Mouse (Mus musculus) heart, postnatal 0 days (tissue): ENCODE measurements around the gene Olfr566. TPM values are rescaled to one million over a fixed set of nuclear protein-coding genes. Genes with fewer than 3 reads are reported as not detected.

Experiments
- ATAC-seq: fragments of 200-750 bp; cut with Nextera tagmentation; 2 replicates; pipeline ENCODE4 v1.8.0; 2017; ENCODE audit warnings: low read depth, moderate number of reproducible peaks, moderate library complexity; ENCODE audit not compliant: insufficient read depth
- DNase-seq: peaks from one replicate; pipeline ENCODE4 v3.0.0-alpha.2; 2016; ENCODE audit warnings: low spot score
- H3K27ac ChIP-seq: fragments of 300-500 bp; sonication (generic); 2 replicates; pipeline ENCODE4 v1.5.1; 2014; ENCODE audit warnings: low read depth, mild to moderate bottlenecking
- H3K27me3 ChIP-seq: fragments of 300-500 bp; sonication (generic); 2 replicates; pipeline ENCODE4 v1.6.1; 2014; ENCODE audit warnings: low read length, mixed read lengths; ENCODE audit not compliant: control insufficient read depth, insufficient read depth
- H3K36me3 ChIP-seq: fragments of 300-500 bp; sonication (generic); replicated peaks from 2 replicates; pipeline ENCODE4 v1.6.1; 2014; ENCODE audit warnings: low read length, mixed read lengths; ENCODE audit not compliant: control insufficient read depth, insufficient read depth
- H3K4me1 ChIP-seq: fragments of 300-500 bp; sonication (generic); 2 replicates; pipeline ENCODE4 v1.6.1; 2014; ENCODE audit warnings: antibody characterized with exemption; ENCODE audit not compliant: control insufficient read depth, insufficient read depth
- H3K4me2 ChIP-seq: fragments of 300-500 bp; sonication (generic); 2 replicates; pipeline ENCODE4 v1.6.1; 2014; ENCODE audit warnings: low read depth, mild to moderate bottlenecking, low read length, moderate library complexity
- H3K4me3 ChIP-seq: fragments of 300-500 bp; sonication (generic); 2 replicates; pipeline ENCODE4 v1.5.1; 2014; ENCODE audit warnings: low read depth, low read length
- H3K9ac ChIP-seq: fragments of 300-500 bp; sonication (generic); replicated peaks from 2 replicates; pipeline ENCODE4 v1.6.1; 2014; ENCODE audit warnings: low read depth, low read length, mixed read lengths
- H3K9me3 ChIP-seq: fragments of 300-500 bp; sonication (generic); replicated peaks from 2 replicates; pipeline ENCODE4 v1.6.1; 2016; ENCODE audit warnings: low read length; ENCODE audit not compliant: control insufficient read depth
- CTCF ChIP-seq: IDR thresholded peaks from 2 replicates; pipeline ENCODE4 v1.5.1; 2016; ENCODE audit warnings: antibody characterized with exemption, control low read depth, low read depth
- EP300 ChIP-seq: IDR thresholded peaks from 2 replicates; pipeline ENCODE4 v1.6.1; 2016; ENCODE audit warnings: antibody characterized with exemption, low read depth
- WGBS: fragments of 180-500 bp; shearing (Covaris S2); extraction: QIAGEN DNeasy Blood & Tissue Kit; methylation state at CpG from one replicate; pipeline ENCODE4 v1.1.7; 2014; 5-methylcytosine and 5-hydroxymethylcytosine counted together
- polyA plus RNA-seq: library from polyadenylated mRNA; unstranded; fragments of >200 nt; fragmentation: Nextera tagmentation; extraction: Ambion mirVana; gene quantifications from 2 replicates; pipeline ENCODE4 v1.2.1, GENCODE M21; 2015
- total RNA-seq: library from RNA; depleted of rRNA; stranded (reverse); fragments of >200 nt; gene quantifications from 2 replicates; pipeline ENCODE4 v1.2.3, GENCODE M21; 2014; ENCODE audit warnings: low replicate concordance; rRNA removed

Olfr566 gene
- not detected in 2 replicates for total RNA-seq
- polyA plus RNA-seq, result not detected in 2 replicates

DNA sequence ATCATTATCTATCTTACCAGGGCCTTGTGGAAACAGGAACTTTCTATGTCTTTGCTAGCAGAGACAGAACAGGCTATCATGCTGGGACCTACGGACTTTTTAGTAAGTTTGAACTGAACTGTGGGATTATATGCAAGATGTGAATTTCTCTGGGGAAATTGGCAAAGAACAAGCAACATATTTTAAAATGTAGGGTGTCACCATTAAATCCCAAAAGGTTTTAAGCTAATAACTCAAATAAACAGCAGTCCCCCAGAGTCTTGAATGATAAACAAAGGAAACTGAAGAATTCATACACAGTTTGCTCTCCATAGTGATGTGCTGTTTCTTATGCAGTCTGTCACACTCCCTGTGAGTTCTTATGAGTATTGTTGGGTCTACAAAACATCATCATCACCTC, at the start of gene Olfr566:
TSS of gene Olfr566 (minus strand) at position 101 of the 400 bp plus-strand sequence.
- TF ChIP-seq EP300 (no peak), CTCF (no peak)
- Histone ChIP-seq H3K36me3 (no peaks in the 10 kb centered on the region), H3K27me3 (no peaks in the 10 kb centered on the region), H3K4me3 (no peak within 1 kb of the TSS), H3K9me3 (no peaks in the 10 kb centered on the region), H3K4me1 (no peaks in the 10 kb centered on the region), H3K9ac (no peak within 1 kb of the TSS), H3K4me2 (no peak within 1 kb of the TSS), H3K27ac (no peak within 1 kb of the TSS)
- DNase-seq (no peak), ATAC-seq (no peak)
- 71% methylated on average over 1 of the region's 1 CpGs for WGBS

DNA sequence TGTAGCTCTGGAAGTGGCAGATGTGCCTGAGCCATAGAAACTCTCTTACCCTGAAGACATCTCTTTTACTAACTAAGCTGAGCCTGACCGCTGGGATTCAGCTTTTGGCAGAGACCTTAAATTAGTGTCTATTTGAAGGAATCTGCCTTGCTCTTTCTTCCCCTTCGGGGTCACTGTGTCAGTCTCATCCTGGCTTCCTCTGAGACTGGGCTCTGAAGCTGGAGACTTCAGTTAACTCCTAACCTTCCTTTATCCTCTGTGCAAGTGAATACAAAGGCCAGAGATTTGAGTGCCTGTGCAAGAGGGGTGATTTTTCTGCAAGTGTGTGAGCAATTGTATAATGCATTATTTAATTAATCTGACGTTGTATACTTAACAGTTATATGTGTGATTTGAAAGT, 32.2 kb upstream of the Olfr566 start, which contains the start of gene Olfr569:
TSS of gene Olfr569 (minus strand) at position 101 of the 400 bp plus-strand sequence.
- Histone ChIP-seq H3K9me3 (no peaks in the 10 kb centered on the region), H3K4me2 (no peak within 1 kb of the TSS), H3K9ac (no peak within 1 kb of the TSS), H3K4me3 (no peak within 1 kb of the TSS), H3K4me1 (no peaks in the 10 kb centered on the region), H3K27me3 (no peaks in the 10 kb centered on the region), H3K36me3 (no peaks in the 10 kb centered on the region), H3K27ac (no peak within 1 kb of the TSS)
- no peak for ATAC-seq
- 50% methylated on average over 3 of the region's 3 CpGs for WGBS
- TF ChIP-seq EP300 (no peak), CTCF (no peak)
- DNase-seq, result no peak

DNA sequence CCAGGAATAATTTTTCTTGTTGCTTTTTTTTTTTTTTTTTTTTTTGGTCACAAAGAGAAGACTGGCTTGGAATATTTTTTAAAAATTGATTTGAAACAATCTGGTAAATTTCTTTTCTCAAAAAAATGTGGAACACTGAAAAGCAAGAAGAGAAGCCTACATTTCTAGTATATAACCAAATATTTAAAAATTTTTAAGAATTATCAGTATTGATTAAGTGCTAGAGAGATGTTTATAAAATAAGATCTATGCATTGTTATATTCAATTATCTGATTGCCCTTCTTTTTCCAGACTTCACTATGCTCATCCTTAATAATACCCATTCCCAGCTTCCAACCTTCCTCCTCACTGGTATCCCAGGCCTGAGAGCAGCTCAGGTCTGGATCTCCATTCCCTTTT, 18.3 kb upstream of the Olfr566 start, which contains the start of gene Olfr568:
TSS of gene Olfr568 (plus strand) at position 301 of the 400 bp plus-strand sequence.
- TF ChIP-seq EP300 (no peak), CTCF (no peak)
- ATAC-seq, result no peak

DNA sequence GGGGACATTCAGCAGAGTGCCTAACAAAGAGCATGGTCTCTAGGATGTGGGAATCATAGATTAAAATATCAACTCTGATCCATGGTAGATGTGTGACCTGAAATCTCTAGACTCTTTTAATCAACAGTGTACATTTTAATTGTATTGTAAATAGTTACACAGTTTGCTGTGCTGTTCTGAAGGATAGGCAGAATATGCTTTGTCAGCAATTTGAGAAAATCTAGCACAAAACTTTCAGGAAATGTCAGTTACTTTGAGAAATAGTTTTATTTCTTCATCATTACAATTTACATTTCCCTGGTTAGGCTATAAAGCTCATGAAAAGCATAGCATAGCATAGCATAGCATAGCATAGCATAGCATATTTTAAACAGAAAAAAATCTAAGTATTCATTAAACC, 2.8 kb downstream of the Olfr566 start:
- Histone ChIP-seq H3K9ac (no peak overlapping the region), H3K4me2 (no peak overlapping the region), H3K27ac (no peak overlapping the region), H3K36me3 (no peaks in the 10 kb centered on the region), H3K4me3 (no peak overlapping the region), H3K27me3 (no peaks in the 10 kb centered on the region), H3K4me1 (no peaks in the 10 kb centered on the region), H3K9me3 (no peaks in the 10 kb centered on the region)
- DNase-seq (no peak), ATAC-seq (no peak)
- no peak for TF ChIP-seq EP300
- TF ChIP-seq CTCF, result no peak

More for the DNA sequence above, 18.3 kb upstream of the Olfr566 start, which contains the start of gene Olfr568:
- no peaks in the 10 kb centered on the region for H3K36me3 ChIP-seq
- no peak within 1 kb of the TSS for H3K27ac ChIP-seq
- no peak within 1 kb of the TSS for H3K4me3 ChIP-seq
- H3K9me3 ChIP-seq, result no peaks in the 10 kb centered on the region
- H3K4me1 ChIP-seq, result no peaks in the 10 kb centered on the region
- H3K27me3 ChIP-seq, result no peaks in the 10 kb centered on the region
- no peak within 1 kb of the TSS for H3K9ac ChIP-seq
- no peak within 1 kb of the TSS for H3K4me2 ChIP-seq
- DNase-seq, result no peak

Other genes with a start within 250 kb of the Olfr566 start
- not detected in 2 replicates for gene Olfr553, start 240.5 kb downstream of the Olfr566 start, total RNA-seq
- gene Olfr553, start 240.5 kb downstream of the Olfr566 start, polyA plus RNA-seq, result not detected in 2 replicates
- not detected in 2 replicates for gene Olfr554, start 220.3 kb downstream of the Olfr566 start, total RNA-seq
- not detected in 2 replicates for gene Olfr554, start 220.3 kb downstream of the Olfr566 start, polyA plus RNA-seq
- not detected in 2 replicates for gene Olfr555, start 199.9 kb downstream of the Olfr566 start, total RNA-seq
- gene Olfr555, start 199.9 kb downstream of the Olfr566 start, polyA plus RNA-seq, result not detected in 2 replicates
- not detected in 2 replicates for gene Olfr556, start 193.9 kb downstream of the Olfr566 start, total RNA-seq
- gene Olfr556, start 193.9 kb downstream of the Olfr566 start, polyA plus RNA-seq, result not detected in 2 replicates
- 10.0 and 22.4 TPM in 2 replicates for gene Trim68, start 171.4 kb downstream of the Olfr566 start, total RNA-seq
- gene Trim68, start 171.4 kb downstream of the Olfr566 start, polyA plus RNA-seq, result 8.3 and 8.9 TPM in 2 replicates
- gene Olfr557, start 162.9 kb downstream of the Olfr566 start, total RNA-seq, result not detected in 2 replicates
- not detected in 2 replicates for gene Olfr557, start 162.9 kb downstream of the Olfr566 start, polyA plus RNA-seq
- gene Olfr558, start 156.6 kb downstream of the Olfr566 start, total RNA-seq, result 1.2 and 1.5 TPM in 2 replicates
- gene Olfr558, start 156.6 kb downstream of the Olfr566 start, polyA plus RNA-seq, result 2.2 and 2.3 TPM in 2 replicates
- gene Olfr33, start 139.7 kb downstream of the Olfr566 start, total RNA-seq, result not detected in 2 replicates
- gene Olfr33, start 139.7 kb downstream of the Olfr566 start, polyA plus RNA-seq, result not detected in 2 replicates
- gene Olfr559, start 131.3 kb downstream of the Olfr566 start, total RNA-seq, result not detected in 2 replicates
- not detected in 2 replicates for gene Olfr559, start 131.3 kb downstream of the Olfr566 start, polyA plus RNA-seq
- not detected in 2 replicates for gene Olfr560, start 99.4 kb downstream of the Olfr566 start, total RNA-seq
- not detected in 2 replicates for gene Olfr560, start 99.4 kb downstream of the Olfr566 start, polyA plus RNA-seq
- 1.0 and 4.1 TPM in 2 replicates for gene Olfr78, start 99.3 kb downstream of the Olfr566 start, total RNA-seq
- gene Olfr78, start 99.3 kb downstream of the Olfr566 start, polyA plus RNA-seq, result 0.34 and 0.60 TPM in 2 replicates
- not detected in 2 replicates for gene Olfr561, start 87.5 kb downstream of the Olfr566 start, total RNA-seq
- gene Olfr561, start 87.5 kb downstream of the Olfr566 start, polyA plus RNA-seq, result not detected in 2 replicates
- not detected in 2 replicates for gene Olfr564, start 55.3 kb downstream of the Olfr566 start, total RNA-seq
- gene Olfr564, start 55.3 kb downstream of the Olfr566 start, polyA plus RNA-seq, result not detected in 2 replicates
- gene Olfr568, start 18.4 kb upstream of the Olfr566 start, total RNA-seq, result not detected in 2 replicates
- gene Olfr568, start 18.4 kb upstream of the Olfr566 start, polyA plus RNA-seq, result not detected in 2 replicates
- gene Olfr569, start 32.1 kb upstream of the Olfr566 start, total RNA-seq, result not detected in 2 replicates
- not detected in 2 replicates for gene Olfr569, start 32.1 kb upstream of the Olfr566 start, polyA plus RNA-seq
- gene Olfr570, start 35.8 kb upstream of the Olfr566 start, total RNA-seq, result not detected in 2 replicates
- gene Olfr570, start 35.8 kb upstream of the Olfr566 start, polyA plus RNA-seq, result not detected in 2 replicates
- not detected in 2 replicates for gene Olfr571, start 58.8 kb upstream of the Olfr566 start, total RNA-seq
- not detected in 2 replicates for gene Olfr571, start 58.8 kb upstream of the Olfr566 start, polyA plus RNA-seq
- not detected in 2 replicates for gene Olfr572, start 65.6 kb upstream of the Olfr566 start, total RNA-seq
- gene Olfr572, start 65.6 kb upstream of the Olfr566 start, polyA plus RNA-seq, result not detected in 2 replicates
- gene Olfr573-ps1, start 83.8 kb upstream of the Olfr566 start, total RNA-seq, result not detected in 2 replicates
- gene Olfr573-ps1, start 83.8 kb upstream of the Olfr566 start, polyA plus RNA-seq, result not detected in 2 replicates
- not detected in 2 replicates for gene Olfr574, start 89.7 kb upstream of the Olfr566 start, total RNA-seq
- gene Olfr574, start 89.7 kb upstream of the Olfr566 start, polyA plus RNA-seq, result not detected in 2 replicates
- not detected in 2 replicates for gene Olfr575, start 100.0 kb upstream of the Olfr566 start, total RNA-seq
- gene Olfr575, start 100.0 kb upstream of the Olfr566 start, polyA plus RNA-seq, result not detected in 2 replicates
- not detected in 2 replicates for gene Olfr576, start 103.9 kb upstream of the Olfr566 start, total RNA-seq
- not detected in 2 replicates for gene Olfr576, start 103.9 kb upstream of the Olfr566 start, polyA plus RNA-seq
- gene Olfr577, start 117.2 kb upstream of the Olfr566 start, total RNA-seq, result not detected in 2 replicates
- not detected in 2 replicates for gene Olfr577, start 117.2 kb upstream of the Olfr566 start, polyA plus RNA-seq
- gene Olfr578, start 130.6 kb upstream of the Olfr566 start, total RNA-seq, result not detected in 2 replicates
- gene Olfr578, start 130.6 kb upstream of the Olfr566 start, polyA plus RNA-seq, result not detected in 2 replicates
- not detected in 2 replicates for gene Olfr582, start 179.3 kb upstream of the Olfr566 start, total RNA-seq
- not detected in 2 replicates for gene Olfr582, start 179.3 kb upstream of the Olfr566 start, polyA plus RNA-seq
- gene Olfr583, start 192.5 kb upstream of the Olfr566 start, total RNA-seq, result not detected in 2 replicates
- gene Olfr583, start 192.5 kb upstream of the Olfr566 start, polyA plus RNA-seq, result not detected in 2 replicates
- gene Olfr584, start 223.1 kb upstream of the Olfr566 start, total RNA-seq, result not detected in 2 replicates
- gene Olfr584, start 223.1 kb upstream of the Olfr566 start, polyA plus RNA-seq, result not detected in 2 replicates
- gene Olfr585, start 239.0 kb upstream of the Olfr566 start, total RNA-seq, result not detected in 2 replicates
- not detected in 2 replicates for gene Olfr585, start 239.0 kb upstream of the Olfr566 start, polyA plus RNA-seq